Mouse (Mus musculus) cerebellum, adult 2 months (tissue): ENCODE data around the gene Uri1. TPM values are rescaled to one million over a fixed set of nuclear protein-coding genes. Genes with fewer than 3 reads are reported as not detected.
A peak's percentile ranks its signal among the peaks of the same experiment; 100 is the strongest.

ENCODE experiments used
- DNase-seq, 2 experiments: peaks; one replicate each; pipeline ENCODE4 v3.0.0; 2021
- H3K27ac ChIP-seq: fragments of 200-500 bp; 2 replicates; pipeline ENCODE4 v1.5.1; 2012; ENCODE audit warnings: low read length, control low read depth, inconsistent platforms; ENCODE audit not compliant: insufficient read depth
- H3K27me3 ChIP-seq: fragments of 200-500 bp; 2 replicates; pipeline ENCODE4 v1.6.1; 2012; ENCODE audit warnings: inconsistent platforms, mild to moderate bottlenecking, low read length, moderate library complexity; ENCODE audit not compliant: control insufficient read depth, insufficient read depth
- H3K4me1 ChIP-seq: fragments of 200-500 bp; 2 replicates; pipeline ENCODE4 v1.6.1; 2011; ENCODE audit warnings: low read length; ENCODE audit not compliant: control insufficient read depth, insufficient read depth
- H3K4me3 ChIP-seq: fragments of 200-500 bp; replicated peaks from 2 replicates; pipeline ENCODE3; 2011; ENCODE audit warnings: mild to moderate bottlenecking, low read depth, low read length, control low read depth; ENCODE audit not compliant: insufficient read depth
- CTCF ChIP-seq: fragments of 200-500 bp; IDR thresholded peaks from 2 replicates; pipeline ENCODE4 v1.5.1; 2011; ENCODE audit warnings: low read depth, mild to moderate bottlenecking, control low read depth, low read length, moderate library complexity, borderline replicate concordance; ENCODE audit not compliant: insufficient read depth
- POLR2A ChIP-seq: fragments of 200-500 bp; IDR thresholded peaks from 2 replicates; pipeline ENCODE4 v1.6.1; 2011; ENCODE audit warnings: low read length, control low read depth, borderline replicate concordance; ENCODE audit not compliant: insufficient read depth
- WGBS: fragments of 180-500 bp; shearing (Covaris S2); methylation state at CpG from one replicate; pipeline ENCODE4 v1.1.7; 2018; 5-methylcytosine and 5-hydroxymethylcytosine counted together
- polyA plus RNA-seq: library from polyadenylated mRNA; depleted of rRNA; stranded (reverse); fragments of >200 nt; gene quantifications from 2 replicates; pipeline ENCODE4 v1.2.3, GENCODE M21; 2012

Gene Uri1
- polyA plus RNA-seq, 1 experiment: 30.3 TPM

DNA sequence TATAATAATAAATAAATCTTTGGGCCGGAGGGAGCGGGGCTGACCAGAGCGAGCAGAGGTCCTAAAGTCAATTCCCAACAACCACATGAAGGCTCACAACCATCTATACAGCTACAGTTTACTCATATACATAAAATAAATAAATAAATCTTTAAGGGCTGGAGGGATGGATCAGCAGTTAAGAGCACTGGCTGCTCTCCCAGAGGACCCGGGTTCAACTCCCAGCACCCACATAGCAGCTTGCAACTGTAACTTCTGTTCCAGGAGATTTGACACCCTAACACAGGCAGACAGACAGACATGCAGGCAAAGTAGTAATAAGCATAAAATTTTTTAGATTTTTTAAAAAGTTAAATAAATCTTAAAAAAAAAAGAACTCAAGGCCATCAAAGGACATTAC lies 10.5 kb downstream of the Uri1 start:
- 95% methylated on average over 4 of the region's 4 CpGs for WGBS
- no peak overlapping the region for H3K27ac ChIP-seq
- H3K27me3 ChIP-seq: no peaks in the 10 kb centered on the region
- H3K4me3 ChIP-seq: no peak overlapping the region
- H3K4me1 ChIP-seq: peaks cover 2% of the 10 kb centered on the region; the same call in 1 of the 2 replicates
- TF ChIP-seq CTCF: no peak
- DNase-seq: no peak

DNA sequence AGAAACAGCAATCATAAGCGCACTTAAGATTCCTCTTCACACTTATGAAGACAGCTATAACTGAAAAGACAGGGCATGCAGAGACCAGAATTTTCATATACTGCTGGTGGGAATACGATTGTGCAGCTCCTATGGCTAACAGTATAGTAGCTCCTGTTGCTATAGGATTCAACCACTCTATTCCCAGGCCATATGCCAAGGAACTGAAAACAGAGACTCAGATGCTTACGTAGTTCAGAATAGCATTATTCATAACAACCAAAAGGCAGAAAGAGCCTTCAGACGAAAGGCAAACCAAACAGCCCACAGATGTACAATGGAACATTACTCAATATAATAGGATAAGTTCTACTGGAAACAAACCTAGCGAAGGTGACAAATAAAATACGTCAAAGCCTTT lies 15.0 kb downstream of the Uri1 start:
- DNase-seq: no peak
- H3K27me3 ChIP-seq: no peaks in the 10 kb centered on the region
- TF ChIP-seq CTCF (no peak), POLR2A (no peak)
- H3K4me1 ChIP-seq: no peaks in the 10 kb centered on the region
- 74% methylated on average over 6 of the region's 6 CpGs for WGBS
- H3K4me3 ChIP-seq: no peak overlapping the region
- no peak overlapping the region for H3K27ac ChIP-seq

DNA sequence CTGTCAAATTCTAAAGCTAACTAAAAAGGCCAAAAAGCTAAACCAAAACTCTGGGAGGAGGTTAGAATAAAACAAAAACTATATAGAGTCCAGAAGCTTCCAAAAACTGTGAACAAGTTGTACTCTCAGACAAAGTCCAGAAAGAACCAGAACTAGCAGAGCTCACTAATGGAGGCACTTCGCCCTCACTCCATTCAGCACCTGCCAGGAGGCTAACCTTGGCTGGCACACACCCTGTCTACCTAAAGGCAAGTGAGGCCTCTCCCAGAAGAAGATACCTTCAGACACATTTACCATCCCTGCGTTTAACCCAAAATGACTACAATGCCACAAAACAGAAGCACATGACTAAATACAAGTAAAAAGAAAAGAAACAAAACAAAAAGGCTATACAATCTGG lies 20.9 kb downstream of the Uri1 start:
- Histone ChIP-seq H3K4me3 (no peak overlapping the region), H3K27ac (no peak overlapping the region), H3K27me3 (no peaks in the 10 kb centered on the region), H3K4me1 (0 out of 2 replicates have a peak, but pooled peaks cover 2% of the 10 kb centered on the region)
- no peak for TF ChIP-seq CTCF
- TF ChIP-seq POLR2A: no peak
- WGBS: 76% methylated on average over 2 of the region's 2 CpGs
- no peak for DNase-seq

DNA sequence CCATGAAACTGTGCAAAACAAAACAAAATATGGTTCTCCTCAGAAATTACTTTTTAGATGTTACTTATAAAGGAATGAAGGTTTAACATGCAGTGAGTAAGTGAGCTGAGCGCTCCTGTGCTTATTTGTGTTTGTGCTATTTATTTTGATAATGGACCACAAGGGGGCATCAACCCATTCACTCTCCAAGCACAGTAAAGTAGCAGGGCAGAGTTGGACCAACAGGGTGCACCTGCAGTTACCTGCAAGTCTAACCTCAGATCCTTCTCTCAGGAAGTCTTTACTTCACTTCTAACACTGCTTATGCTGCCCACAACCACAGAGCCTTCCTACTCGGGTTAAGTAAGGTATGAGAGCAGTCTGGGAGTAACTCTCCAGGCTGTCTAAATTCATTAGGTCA lies 23.7 kb downstream of the Uri1 start:
- WGBS: 50% methylated on average over 2 of the region's 2 CpGs
- peak; percentile 44; the same call in 1 of the 2 replicates for TF ChIP-seq CTCF
- no peak for TF ChIP-seq POLR2A
- peak in 1 of 2 experiments; percentile 21 for DNase-seq
- Histone ChIP-seq H3K27me3 (no peaks in the 10 kb centered on the region), H3K4me1 (0 out of 2 replicates have a peak, but pooled peaks cover 2% of the 10 kb centered on the region), H3K4me3 (no peak overlapping the region), H3K27ac (no peak overlapping the region)

DNA sequence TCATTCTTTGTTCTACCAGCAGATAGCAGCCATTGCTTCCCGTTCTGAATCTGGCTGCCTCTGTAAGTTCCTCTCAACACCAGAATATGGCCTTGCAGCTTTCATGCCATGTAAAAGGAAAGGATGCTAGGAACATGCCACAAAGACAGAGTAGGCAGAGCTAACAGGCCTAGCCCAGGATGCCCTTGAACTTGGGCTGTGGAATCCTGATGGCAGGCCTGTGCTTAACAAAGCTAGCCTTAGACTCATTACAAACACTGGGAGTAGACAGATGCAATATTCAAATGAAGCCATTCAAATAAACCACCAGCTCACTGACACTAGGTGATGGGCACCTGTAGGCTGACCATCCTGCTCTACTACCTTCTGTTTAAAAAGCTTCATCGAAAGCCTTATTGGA lies 30.5 kb downstream of the Uri1 start:
- Histone ChIP-seq H3K27me3 (no peaks in the 10 kb centered on the region), H3K4me3 (no peak overlapping the region), H3K27ac (no peak overlapping the region), H3K4me1 (0 out of 2 replicates have a peak, but pooled peaks cover 2% of the 10 kb centered on the region)
- WGBS: 86% methylated on average over 2 of the region's 2 CpGs
- TF ChIP-seq CTCF (no peak), POLR2A (no peak)
- DNase-seq: no peak

DNA sequence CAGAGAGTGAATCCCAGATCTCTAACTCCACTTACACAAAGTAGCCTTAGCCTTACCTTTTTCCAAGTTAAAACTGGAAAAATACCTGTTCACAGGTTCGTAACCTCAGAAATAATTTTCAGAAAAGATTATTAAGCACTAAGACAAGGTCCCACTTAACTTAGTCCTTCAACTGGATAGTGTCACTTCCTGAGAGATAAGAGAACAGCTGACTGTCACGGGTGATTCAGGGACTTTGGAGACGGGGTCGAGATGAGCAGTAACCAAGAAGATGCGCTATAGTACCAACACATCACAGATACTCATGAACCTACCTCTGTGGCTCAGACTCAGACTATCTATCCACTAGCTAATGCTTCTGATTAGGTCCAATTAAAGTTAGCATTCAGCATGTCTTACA lies 38.5 kb downstream of the Uri1 start:
- no peaks in the 10 kb centered on the region for H3K27me3 ChIP-seq
- H3K27ac ChIP-seq: no peak overlapping the region
- 91% methylated on average over 5 of the region's 5 CpGs for WGBS
- no peak for TF ChIP-seq POLR2A
- no peak for TF ChIP-seq CTCF
- H3K4me1 ChIP-seq: no peaks in the 10 kb centered on the region
- H3K4me3 ChIP-seq: no peak overlapping the region
- DNase-seq: no peak

DNA sequence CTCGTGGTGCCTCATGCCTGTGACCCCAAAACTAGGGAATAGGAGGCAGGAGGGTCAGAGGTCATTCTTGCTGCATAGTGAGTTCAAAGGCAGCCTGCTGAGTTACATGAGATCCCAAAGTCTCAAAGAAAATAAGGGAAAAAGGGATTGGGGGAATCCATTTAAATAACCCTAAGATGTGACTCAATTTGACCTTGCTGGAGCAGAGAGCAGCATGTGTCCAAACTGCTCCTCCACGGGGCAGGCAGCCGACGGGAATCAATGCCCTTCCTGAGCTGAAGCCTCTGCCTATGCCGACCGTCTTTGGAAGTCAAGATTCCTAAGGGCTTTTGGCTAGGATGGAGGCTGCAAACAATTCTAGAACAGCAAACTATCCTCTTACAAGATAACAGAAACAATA lies 39.9 kb downstream of the Uri1 start:
- H3K27ac ChIP-seq: no peak overlapping the region
- H3K27me3 ChIP-seq: no peaks in the 10 kb centered on the region
- H3K4me1 ChIP-seq: no peaks in the 10 kb centered on the region
- no peak overlapping the region for H3K4me3 ChIP-seq
- 33% methylated on average over 6 of the region's 6 CpGs for WGBS
- TF ChIP-seq POLR2A (no peak), CTCF (no peak)
- no peak for DNase-seq

DNA sequence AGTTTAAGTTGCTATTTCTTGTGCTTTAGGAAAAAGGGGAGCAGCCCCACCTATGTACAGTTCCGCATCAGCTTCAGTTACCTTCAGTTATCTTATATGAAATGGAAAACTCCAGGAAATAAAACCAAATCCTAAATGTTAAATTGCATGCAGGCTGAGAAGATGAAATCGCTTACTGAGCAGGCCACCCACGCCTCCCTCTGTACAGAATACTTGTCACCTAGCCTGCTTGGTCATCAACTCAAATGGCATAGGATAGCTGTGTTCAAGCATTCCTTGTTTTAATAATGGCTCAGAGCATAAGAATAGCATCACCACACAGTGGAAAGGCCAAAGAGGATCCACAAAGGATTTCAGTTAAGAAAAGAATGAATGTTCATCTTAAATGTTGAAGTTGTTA lies 43.6 kb downstream of the Uri1 start:
- no peak for TF ChIP-seq CTCF
- no peak for TF ChIP-seq POLR2A
- WGBS: 97% methylated on average over 3 of the region's 3 CpGs
- no peaks in the 10 kb centered on the region for H3K27me3 ChIP-seq
- H3K4me3 ChIP-seq: no peak overlapping the region
- no peak overlapping the region for H3K27ac ChIP-seq
- no peaks in the 10 kb centered on the region for H3K4me1 ChIP-seq
- no peak for DNase-seq

DNA sequence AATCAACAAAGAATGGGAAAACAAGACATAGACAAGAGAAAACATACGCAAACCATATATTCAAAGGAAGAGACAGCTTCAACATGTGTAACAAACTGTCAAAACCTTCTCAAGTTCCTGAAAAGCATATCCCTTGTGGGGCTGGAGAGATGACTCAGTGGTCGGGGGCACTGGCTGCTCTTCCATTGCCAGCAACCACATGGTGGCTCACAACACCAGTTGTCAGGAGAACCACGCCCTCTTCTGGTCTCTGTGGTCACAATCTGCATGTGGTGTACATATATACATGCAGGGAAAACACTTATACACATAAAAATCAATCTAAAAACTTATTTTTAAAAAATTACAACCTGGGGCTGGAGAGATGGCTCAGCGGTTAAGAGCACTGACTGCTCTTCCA lies 44.9 kb downstream of the Uri1 start:
- no peak for TF ChIP-seq CTCF
- no peak for TF ChIP-seq POLR2A
- H3K27me3 ChIP-seq: no peaks in the 10 kb centered on the region
- 86% methylated on average over 4 of the region's 4 CpGs for WGBS
- no peak overlapping the region for H3K4me3 ChIP-seq
- DNase-seq: no peak
- H3K4me1 ChIP-seq: no peaks in the 10 kb centered on the region
- H3K27ac ChIP-seq: no peak overlapping the region
